Mouse (Mus musculus): ENCODE data around the gene Olfr1043. TPM values are rescaled to one million over a fixed set of nuclear protein-coding genes. Genes with fewer than 3 reads are reported as not detected.

Olfr1043 gene
- polyA plus RNA-seq, 1 experiment from 2014 or later = not detected

GRCm38 (mm10) chr2:86135828-86136227 is 31.5 kb downstream of the Olfr1043 start, which contains the start of gene Olfr1039:
Gene Olfr1039, minus strand, starts transcription at chr2:86135928.
- H3K4me3 ChIP-seq (replicated peaks; ENCODE audit: low read depth, low read length) = no peak within 1 kb of the TSS
- no peaks in the 10 kb centered on the region for H3K4me1 ChIP-seq (ENCODE audit: control insufficient read depth, insufficient read depth, low read length)
- no peaks in the 10 kb centered on the region for H3K36me3 ChIP-seq (ENCODE audit: control insufficient read depth, insufficient read depth, low read length)
- no peak within 1 kb of the TSS for H3K27ac ChIP-seq (replicated peaks; ENCODE audit: low read depth, low read length)
- no peaks in the 10 kb centered on the region for H3K9me3 ChIP-seq (ENCODE audit: control insufficient read depth, low read length)
- no peaks in the 10 kb centered on the region for H3K27me3 ChIP-seq (ENCODE audit: control insufficient read depth, insufficient read depth, low read length)
- DNase-seq (no peak), ATAC-seq (ENCODE audit: low FRiP score, low TSS enrichment) (no peak)
- no peak within 1 kb of the TSS for H3K4me2 ChIP-seq (ENCODE audit: low read length)
- WGBS = 94% methylated on average over 1 of the region's 1 CpGs
- no peak within 1 kb of the TSS for H3K9ac ChIP-seq (replicated peaks; ENCODE audit: low read length)

Other genes with a start within 250 kb of the Olfr1043 start
- not detected in 2 replicates for gene Olfr1026, start 246.0 kb downstream of the Olfr1043 start, polyA plus RNA-seq (2014; fragmentation: Nextera tagmentation; extraction: Ambion mirVana)
- gene Olfr1028, start 217.1 kb downstream of the Olfr1043 start, polyA plus RNA-seq (2014; fragmentation: Nextera tagmentation; extraction: Ambion mirVana) = not detected in 2 replicates
- gene Olfr1029, start 193.6 kb downstream of the Olfr1043 start, polyA plus RNA-seq (2014; fragmentation: Nextera tagmentation; extraction: Ambion mirVana) = not detected in 2 replicates
- not detected in 2 replicates for gene Olfr1030, start 188.2 kb downstream of the Olfr1043 start, polyA plus RNA-seq (2014; fragmentation: Nextera tagmentation; extraction: Ambion mirVana)
- not detected in 2 replicates for gene Olfr1031, start 177.2 kb downstream of the Olfr1043 start, polyA plus RNA-seq (2014; fragmentation: Nextera tagmentation; extraction: Ambion mirVana)
- gene Olfr1032, start 162.0 kb downstream of the Olfr1043 start, polyA plus RNA-seq (2014; fragmentation: Nextera tagmentation; extraction: Ambion mirVana) = not detected in 2 replicates
- gene Olfr1033, start 146.9 kb downstream of the Olfr1043 start, polyA plus RNA-seq (2014; fragmentation: Nextera tagmentation; extraction: Ambion mirVana) = 0.63 TPM in 1 of 2 replicates, not detected in the other
- not detected in 2 replicates for gene Olfr1034, start 121.7 kb downstream of the Olfr1043 start, polyA plus RNA-seq (2014; fragmentation: Nextera tagmentation; extraction: Ambion mirVana)
- gene Olfr1036, start 93.5 kb downstream of the Olfr1043 start, polyA plus RNA-seq (2014; fragmentation: Nextera tagmentation; extraction: Ambion mirVana) = not detected in 2 replicates
- gene Olfr1037, start 80.1 kb downstream of the Olfr1043 start, polyA plus RNA-seq (2014; fragmentation: Nextera tagmentation; extraction: Ambion mirVana) = not detected in 2 replicates
- not detected in 2 replicates for gene Olfr1039, start 31.6 kb downstream of the Olfr1043 start, polyA plus RNA-seq (2014; fragmentation: Nextera tagmentation; extraction: Ambion mirVana)
- not detected in 2 replicates for gene Olfr1040, start 20.8 kb downstream of the Olfr1043 start, polyA plus RNA-seq (2014; fragmentation: Nextera tagmentation; extraction: Ambion mirVana)
- gene Olfr1042, start 5.7 kb downstream of the Olfr1043 start, polyA plus RNA-seq (2014; fragmentation: Nextera tagmentation; extraction: Ambion mirVana) = not detected in 2 replicates
- gene Olfr1044, start 10.3 kb upstream of the Olfr1043 start, polyA plus RNA-seq (2014; fragmentation: Nextera tagmentation; extraction: Ambion mirVana) = not detected in 2 replicates
- not detected in 2 replicates for gene Olfr52, start 18.2 kb upstream of the Olfr1043 start, polyA plus RNA-seq (2014; fragmentation: Nextera tagmentation; extraction: Ambion mirVana)
- gene Olfr1045, start 35.5 kb upstream of the Olfr1043 start, polyA plus RNA-seq (2014; fragmentation: Nextera tagmentation; extraction: Ambion mirVana) = not detected in 2 replicates
- not detected in 2 replicates for gene Olfr1046, start 51.8 kb upstream of the Olfr1043 start, polyA plus RNA-seq (2014; fragmentation: Nextera tagmentation; extraction: Ambion mirVana)
- gene Olfr1047, start 63.9 kb upstream of the Olfr1043 start, polyA plus RNA-seq (2014; fragmentation: Nextera tagmentation; extraction: Ambion mirVana) = not detected in 2 replicates
- not detected in 2 replicates for gene Olfr1048, start 72.8 kb upstream of the Olfr1043 start, polyA plus RNA-seq (2014; fragmentation: Nextera tagmentation; extraction: Ambion mirVana)
- not detected in 2 replicates for gene Olfr1049, start 90.8 kb upstream of the Olfr1043 start, polyA plus RNA-seq (2014; fragmentation: Nextera tagmentation; extraction: Ambion mirVana)
- gene Olfr1051, start 111.6 kb upstream of the Olfr1043 start, polyA plus RNA-seq (2014; fragmentation: Nextera tagmentation; extraction: Ambion mirVana) = not detected in 2 replicates
- not detected in 2 replicates for gene Olfr1052, start 124.9 kb upstream of the Olfr1043 start, polyA plus RNA-seq (2014; fragmentation: Nextera tagmentation; extraction: Ambion mirVana)
- gene Olfr1053, start 147.8 kb upstream of the Olfr1043 start, polyA plus RNA-seq (2014; fragmentation: Nextera tagmentation; extraction: Ambion mirVana) = not detected in 2 replicates
- gene Olfr1054, start 167.9 kb upstream of the Olfr1043 start, polyA plus RNA-seq (2014; fragmentation: Nextera tagmentation; extraction: Ambion mirVana) = not detected in 2 replicates
- gene Olfr1055, start 182.8 kb upstream of the Olfr1043 start, polyA plus RNA-seq (2014; fragmentation: Nextera tagmentation; extraction: Ambion mirVana) = not detected in 2 replicates
- gene Olfr1056, start 194.9 kb upstream of the Olfr1043 start, polyA plus RNA-seq (2014; fragmentation: Nextera tagmentation; extraction: Ambion mirVana) = not detected in 2 replicates
- not detected in 2 replicates for gene Olfr1057, start 210.9 kb upstream of the Olfr1043 start, polyA plus RNA-seq (2014; fragmentation: Nextera tagmentation; extraction: Ambion mirVana)
- not detected in 2 replicates for gene Olfr1058, start 221.0 kb upstream of the Olfr1043 start, polyA plus RNA-seq (2014; fragmentation: Nextera tagmentation; extraction: Ambion mirVana)
- gene Olfr1061, start 246.5 kb upstream of the Olfr1043 start, polyA plus RNA-seq (2014; fragmentation: Nextera tagmentation; extraction: Ambion mirVana) = not detected in 2 replicates

Data from midbrain, embryonic 14.5 days (tissue).